In the genomic region with DNA sequence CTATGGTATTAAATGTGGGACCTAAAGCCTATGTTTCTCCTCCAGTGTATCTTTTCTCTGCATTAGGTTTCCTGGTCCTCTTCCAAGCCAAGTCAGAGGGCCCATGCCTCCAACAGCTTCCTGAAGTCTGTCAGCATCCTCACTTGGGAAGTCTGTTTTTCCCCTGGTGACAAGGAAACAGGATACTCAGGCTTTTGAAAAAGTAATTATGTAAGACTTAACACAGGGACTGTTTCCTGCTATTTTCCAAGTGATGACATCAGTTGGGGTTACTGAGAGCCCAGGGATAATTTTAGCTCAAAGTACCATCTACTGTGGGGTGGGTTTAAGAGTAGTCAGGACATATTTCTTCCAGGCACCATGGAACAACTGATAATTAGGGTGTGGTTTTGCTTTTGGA, we compare ENCODE assay signal across 24 mouse cellular contexts. TPM values are rescaled to one million over a fixed set of nuclear protein-coding genes. Genes with fewer than 3 reads are reported as not detected.
A peak's percentile ranks its signal among the peaks of the same experiment; 100 is the strongest.
DNase-seq lines count a peak whose midpoint lies in the region; ATAC-seq and TF ChIP-seq lines count a peak whose summit lies in the region.
"Had no signal": no experiment of that assay in that cellular context is flagged by ENCODE, and none has a peak within 500 bp of the region (broad histone marks: within the 10 kb centered on the region; RNA-seq: fewer than 3 reads in every experiment).

No protein-coding gene starts in this region.

- no peak overlapping the region for H3K27ac ChIP-seq in lung, embryonic 14.5 days (ENCODE audit: low read depth)
- H3K27ac ChIP-seq in heart, embryonic 16.5 days (ENCODE audit: low read length): peak overlapping the region; percentile 65
- H3K27ac ChIP-seq: embryonic facial prominence, embryonic 13.5 days; hindbrain, embryonic 10.5 days; liver, embryonic 12.5 days; midbrain, embryonic 10.5 days had no signal

- no peak overlapping the region for H3K4me3 ChIP-seq in lung, embryonic 14.5 days (ENCODE audit: low read depth, low read length)
- no peak overlapping the region for H3K4me3 ChIP-seq in heart, embryonic 16.5 days (ENCODE audit: low read length)
- H3K4me3 ChIP-seq: embryonic facial prominence, embryonic 13.5 days; hindbrain, embryonic 10.5 days; liver, embryonic 12.5 days; midbrain, embryonic 10.5 days had no signal

- no peak overlapping the region for H3K9ac ChIP-seq in lung, embryonic 14.5 days
- no peak overlapping the region for H3K9ac ChIP-seq in heart, embryonic 16.5 days (ENCODE audit: low read length)
- H3K9ac ChIP-seq: embryonic facial prominence, embryonic 13.5 days; liver, embryonic 12.5 days had no signal

- H3K27me3 ChIP-seq in lung, embryonic 14.5 days (ENCODE audit: insufficient read depth, low read length): no peaks in the 10 kb centered on the region
- no peaks in the 10 kb centered on the region for H3K27me3 ChIP-seq in heart, embryonic 16.5 days (ENCODE audit: control insufficient read depth, insufficient read depth, low read length)
- H3K27me3 ChIP-seq: embryonic facial prominence, embryonic 13.5 days; liver, embryonic 12.5 days had no signal

- 0 out of 2 replicates have a peak, but pooled peaks cover 7% of the 10 kb centered on the region for H3K4me1 ChIP-seq in lung, embryonic 14.5 days (ENCODE audit: insufficient read depth)
- H3K4me1 ChIP-seq in heart, embryonic 16.5 days (ENCODE audit: control insufficient read depth, insufficient read depth, low read length): 0 out of 2 replicates have a peak, but pooled peaks cover 4% of the 10 kb centered on the region
- H3K4me1 ChIP-seq: hindbrain, embryonic 10.5 days; midbrain, embryonic 10.5 days had no signal

- intact Hi-C loops in heart, postnatal 36 days (cut with DNase I): loop anchor here (5.0 to 10.0 kb wide), 2 partner anchors 475 to 1288 kb away; a partner anchor contains a TSS

- no peaks in the 10 kb centered on the region for H3K9me3 ChIP-seq in lung, embryonic 14.5 days (ENCODE audit: low read depth, low read length)
- H3K9me3 ChIP-seq in heart, embryonic 16.5 days (replicated peaks; ENCODE audit: control insufficient read depth, low read length): no peaks in the 10 kb centered on the region
- H3K9me3 ChIP-seq: embryonic facial prominence, embryonic 13.5 days; hindbrain, embryonic 10.5 days; liver, embryonic 12.5 days; midbrain, embryonic 10.5 days had no signal

- no peak for TF ChIP-seq CTCF in lung, embryonic 14.5 days (IDR thresholded peaks at IDR 0.05; ENCODE audit: low read depth)

- H3K4me2 ChIP-seq in lung, embryonic 14.5 days: no peak overlapping the region
- H3K4me2 ChIP-seq in heart, embryonic 16.5 days (ENCODE audit: low read depth, low read length): no peak overlapping the region
- H3K4me2 ChIP-seq: embryonic facial prominence, embryonic 13.5 days; liver, embryonic 12.5 days had no signal

- H3K36me3 ChIP-seq in lung, embryonic 14.5 days (ENCODE audit: insufficient read depth): no peaks in the 10 kb centered on the region
- H3K36me3 ChIP-seq in heart, embryonic 16.5 days (ENCODE audit: control insufficient read depth, insufficient read depth): no peaks in the 10 kb centered on the region
- H3K36me3 ChIP-seq: embryonic facial prominence, embryonic 13.5 days; hindbrain, embryonic 10.5 days; liver, embryonic 12.5 days; midbrain, embryonic 10.5 days had no signal

- no peak for ATAC-seq in lung, embryonic 14.5 days (ENCODE audit: insufficient read depth)
- peak; percentile 76 for ATAC-seq in heart, embryonic 16.5 days (replicated peaks; ENCODE audit: extremely low read depth, insufficient read depth, low FRiP score)
- ATAC-seq: liver, embryonic 12.5 days had no signal

- peak; percentile 98 for DNase-seq in heart, adult 11 months
- DNase-seq in heart, postnatal 36 days: no peak
- DNase-seq in lung, embryonic 14.5 days: peak; percentile 34
- DNase-seq in lung, postnatal 4 days: no peak
- peak; percentile 27 to 65 for DNase-seq in kidney, postnatal 36 days
- no peak for DNase-seq in left cerebral cortex, adult 18-20 months (ENCODE audit: low spot score in 2 of 2)
- no peak for DNase-seq in adrenal gland, postnatal 25 days
- DNase-seq: adrenal gland, postnatal 14 days; B cell, adult 2 months; cerebellum, adult 2 months; gastrocnemius, postnatal 10 days; layer of hippocampus, postnatal 36 days; lung, postnatal 14 days; spleen, adult 18-20 months; thymus, adult 2 months had no signal

RNA-seq across cellular contexts. Expression of a gene that starts 5.8 kb away (rescaled TPM):
- 10 to 100 TPM; 64.8 to 69.5 TPM for total RNA-seq in heart, postnatal 36 days (2021)
- polyA plus RNA-seq in lung, embryonic 14.5 days (2014; fragmentation: Nextera tagmentation; extraction: Ambion mirVana): 116 and 117 TPM in 2 replicates
- polyA plus RNA-seq in heart, embryonic 16.5 days (2015; fragmentation: Nextera tagmentation; extraction: Ambion mirVana): 108 and 110 TPM in 2 replicates
- 10 to 100 TPM; 10.9 to 11.4 TPM for total RNA-seq in left cerebral cortex, adult 18-20 months (2021)
- 23.4 and 29.8 TPM in 2 replicates for total RNA-seq in adrenal gland, postnatal 25 days (2021)

RNA-seq across cellular contexts. Expression of a gene that starts 16.0 kb away (rescaled TPM):
- not detected for total RNA-seq in heart, postnatal 36 days (2021)
- not detected in 2 replicates for polyA plus RNA-seq in lung, embryonic 14.5 days (2014; fragmentation: Nextera tagmentation; extraction: Ambion mirVana)
- polyA plus RNA-seq in heart, embryonic 16.5 days (2015; fragmentation: Nextera tagmentation; extraction: Ambion mirVana): not detected in 2 replicates
- total RNA-seq in left cerebral cortex, adult 18-20 months (2021): not detected
- not detected in 2 replicates for total RNA-seq in adrenal gland, postnatal 25 days (2021)
- total RNA-seq: adrenal gland, postnatal 14 days; gastrocnemius, postnatal 10 days; layer of hippocampus, adult 18-20 months; layer of hippocampus, postnatal 36 days had no signal
- polyA plus RNA-seq: cerebellum, adult 2 months; hindbrain, embryonic 10.5 days; limb, embryonic 11.5 days; midbrain, embryonic 10.5 days; neural tube, embryonic 11.5 days; stomach, embryonic 14.5 days; thymus, adult 2 months had no signal

RNA-seq across cellular contexts. Expression of a gene that starts 20.8 kb away (rescaled TPM):
- 1 to 10 TPM in 1 of 2 experiments, under 1 TPM in 1; 0.95 to 1.4 TPM for total RNA-seq in heart, postnatal 36 days (2021)
- polyA plus RNA-seq in lung, embryonic 14.5 days (2014; fragmentation: Nextera tagmentation; extraction: Ambion mirVana): 1.7 and 2.9 TPM in 2 replicates
- polyA plus RNA-seq in heart, embryonic 16.5 days (2015; fragmentation: Nextera tagmentation; extraction: Ambion mirVana): 4.0 and 5.1 TPM in 2 replicates
- total RNA-seq in left cerebral cortex, adult 18-20 months (2021): not detected
- 4.1 and 6.0 TPM in 2 replicates for total RNA-seq in adrenal gland, postnatal 25 days (2021)
- total RNA-seq: layer of hippocampus, adult 18-20 months; layer of hippocampus, postnatal 36 days had no signal

Comparison
In these comparisons a context has a peak if more than half of its experiments do, and no peak if none do; other contexts are left out.
1. DNase-seq: peak in heart, adult 11 months (single experiment), lung, embryonic 14.5 days (single experiment) and kidney, postnatal 36 days (2 of 2); none in heart, postnatal 36 days (0 of 2), lung, postnatal 4 days (0 of 2), left cerebral cortex, adult 18-20 months (0 of 2) and adrenal gland, postnatal 25 days (single experiment).